Mouse (Mus musculus) MEL (cell line): Measurements from ENCODE around the gene Zfp42.

ENCODE experiments used
- CTCF ChIP-seq, 3 experiments: IDR thresholded peaks in 2 of 3; conservative IDR thresholded peaks in 1 of 3; 2 replicates each; pipeline ENCODE4 v1.5.1; 2011 to 2012; ENCODE audit warnings: low read length in 3 of 3, low read depth in 2 of 3, mild to moderate bottlenecking in 2 of 3, improper control_type of control experiment in 1 of 3, inconsistent platforms in 1 of 3, mixed read lengths in 1 of 3, moderate library complexity in 1 of 3; ENCODE audit not compliant: control insufficient read depth in 1 of 3, insufficient read depth in 1 of 3, poor library complexity in 1 of 3, severe bottlenecking in 1 of 3
- MAFK ChIP-seq: IDR thresholded peaks from 2 replicates; pipeline ENCODE4 v1.6.1; 2011; ENCODE audit warnings: low read depth, mild to moderate bottlenecking, low read length, improper control_type of control experiment, borderline replicate concordance
- MEF2A ChIP-seq: IDR thresholded peaks from 2 replicates; pipeline ENCODE4 v1.6.1; 2014; ENCODE audit warnings: low read depth, mild to moderate bottlenecking, inconsistent platforms, low read length, improper control_type of control experiment; ENCODE audit not compliant: poor library complexity, insufficient replicate concordance, severe bottlenecking; ENCODE audit errors: extremely low read depth
- POLR2A ChIP-seq, 2 experiments: IDR thresholded peaks; 2 replicates each; pipeline ENCODE4 v1.6.1; 2011 to 2012; ENCODE audit warnings: low read length in 2 of 2, mild to moderate bottlenecking in 2 of 2, control low read depth in 1 of 2, improper control_type of control experiment in 1 of 2, low read depth in 1 of 2, moderate library complexity in 1 of 2; ENCODE audit not compliant: control insufficient read depth in 1 of 2, insufficient read depth in 1 of 2, poor library complexity in 1 of 2
- POLR2AphosphoS2 ChIP-seq: IDR thresholded peaks from 2 replicates; pipeline ENCODE4 v1.6.1; 2011; ENCODE audit warnings: low read length, improper control_type of control experiment
- POLR2AphosphoS5 ChIP-seq: IDR thresholded peaks from 2 replicates; pipeline ENCODE4 v1.6.1; 2012; ENCODE audit warnings: low read depth, borderline replicate concordance, mild to moderate bottlenecking, inconsistent platforms, low read length, moderate library complexity, mixed read lengths
- SMC3 ChIP-seq: IDR thresholded peaks from 2 replicates; pipeline ENCODE4 v1.6.1; 2011; ENCODE audit warnings: low read depth, low read length, improper control_type of control experiment
- TAL1 ChIP-seq: IDR thresholded peaks from 2 replicates; pipeline ENCODE4 v1.6.1; 2012; ENCODE audit warnings: mild to moderate bottlenecking, inconsistent platforms, low read length, moderate library complexity, mixed read lengths
- USF2 ChIP-seq, 2 experiments: IDR thresholded peaks; 2 replicates each; pipeline ENCODE4 v1.6.1; 2011 to 2012; ENCODE audit warnings: improper control_type of control experiment in 2 of 2, low read length in 2 of 2, borderline replicate concordance in 1 of 2, inconsistent platforms in 1 of 2, low read depth in 1 of 2, mild to moderate bottlenecking in 1 of 2; ENCODE audit not compliant: insufficient read depth in 1 of 2

GRCm38 (mm10) chr8:43260961-43261360, 45.8 kb downstream of the Zfp42 start:
- TF ChIP-seq POLR2AphosphoS5 = no peak
- TF ChIP-seq MAFK = no peak
- TF ChIP-seq POLR2AphosphoS2 = no peak
- no peak for TF ChIP-seq POLR2A (IDR thresholded peaks at IDR 0.05; ENCODE audit: control insufficient read depth in 1 of 2, insufficient read depth in 1 of 2, low read depth in 1 of 2, low read length in 2 of 2, poor library complexity in 1 of 2)
- no peak for TF ChIP-seq CTCF (IDR thresholded peaks at IDR 0.05 in 2 of 3, conservative IDR thresholded peaks at IDR 0.05 in 1 of 3; ENCODE audit: control insufficient read depth in 1 of 3, insufficient read depth in 1 of 3, low read depth in 2 of 3, low read length in 3 of 3, poor library complexity in 1 of 3, severe bottlenecking in 1 of 3)
- no peak for TF ChIP-seq USF2 (IDR thresholded peaks at IDR 0.05; ENCODE audit: borderline replicate concordance in 1 of 2, insufficient read depth in 1 of 2, low read depth in 1 of 2, low read length in 2 of 2)
- no peak for TF ChIP-seq MEF2A
- TF ChIP-seq TAL1 = no peak
- no peak for TF ChIP-seq SMC3
